Mouse (Mus musculus): ENCODE measurements around the gene Derl3.

Gene Derl3

DNA sequence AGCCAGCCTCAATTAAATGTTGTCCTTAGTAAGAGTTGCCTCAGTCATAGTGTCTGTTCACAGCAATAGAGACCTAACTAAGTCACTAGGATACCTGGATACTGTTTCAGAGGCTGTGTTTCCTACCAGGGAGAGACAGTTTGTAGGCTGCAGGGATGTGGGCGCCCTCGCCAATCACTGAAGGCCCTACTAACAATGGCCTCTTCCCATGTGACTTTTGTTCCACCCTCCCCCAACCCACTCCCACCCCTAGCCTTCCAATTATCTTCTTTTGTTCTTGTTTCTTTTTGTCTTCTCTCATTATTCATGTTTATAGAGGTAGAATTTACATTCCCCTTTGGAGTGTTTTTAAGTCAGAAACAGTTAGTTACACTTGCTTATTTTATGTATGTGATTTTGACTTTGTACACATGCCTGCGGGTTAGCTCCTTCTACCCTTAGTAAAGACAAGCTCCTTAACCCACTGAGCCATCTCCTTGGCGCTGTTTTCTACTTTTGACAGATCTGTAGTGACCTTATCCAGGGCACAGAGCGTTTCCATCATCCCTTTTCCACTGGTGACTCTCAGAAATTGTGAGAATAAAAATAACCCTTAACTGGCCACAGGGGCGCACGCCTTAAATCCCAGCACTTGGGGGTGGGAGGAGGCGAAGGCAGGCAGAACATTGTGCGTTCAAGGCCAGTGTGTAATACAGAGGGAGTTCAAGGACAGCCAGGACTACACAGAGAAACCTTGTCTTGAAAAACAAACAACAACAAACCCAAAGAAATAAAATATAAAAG lies 48.0 kb downstream of the Derl3 start:
- no peak for DNase-seq (ENCODE audit: low spot score in 2 of 2)

DNA sequence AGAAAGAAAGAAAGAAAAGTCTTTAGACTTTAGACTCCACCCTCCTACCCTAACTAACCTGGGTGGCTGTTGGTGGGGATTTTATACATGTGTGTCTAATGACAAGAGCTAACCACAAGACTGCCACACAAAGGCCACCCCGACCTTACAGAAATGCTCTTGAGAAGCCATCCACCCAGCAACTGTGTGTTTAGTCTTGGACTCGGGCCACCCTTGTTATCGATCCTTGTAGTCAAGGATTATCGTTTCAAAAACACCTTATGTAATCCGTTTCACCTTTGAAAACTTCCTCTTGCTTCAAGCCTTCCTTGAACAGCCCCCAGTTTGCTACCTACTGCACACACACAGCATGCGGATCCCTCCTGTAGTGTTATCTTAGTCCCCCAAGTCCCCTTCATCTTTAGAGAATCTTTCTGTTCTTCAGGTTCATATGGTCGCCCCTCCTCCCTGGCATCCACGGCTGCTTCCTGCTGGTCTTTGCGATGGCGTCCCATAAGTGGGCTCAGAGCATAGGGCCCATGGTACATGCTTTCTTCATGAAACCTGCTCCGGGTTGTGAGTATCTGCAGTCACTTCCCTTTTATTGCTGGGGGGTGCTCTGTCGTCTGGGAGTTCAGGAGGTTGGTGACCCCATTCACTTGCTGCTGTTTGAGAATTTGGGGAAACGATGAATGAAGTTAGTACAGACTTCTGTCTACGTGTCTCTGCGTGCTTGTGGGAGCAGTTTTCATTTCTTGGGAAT lies 49.7 kb downstream of the Derl3 start, which contains the start of gene Vpreb3:
Gene Vpreb3, plus strand, starts transcription at position 322 of the 742 bp plus-strand sequence.
- DNase-seq (ENCODE audit: low spot score in 2 of 2) = no peak

- DNase-seq (ENCODE audit: low spot score in 2 of 2) = no peak
Measured at GRCm38 (mm10) chr10:75944066-75944772, 51.0 kb downstream of the Derl3 start.

DNA sequence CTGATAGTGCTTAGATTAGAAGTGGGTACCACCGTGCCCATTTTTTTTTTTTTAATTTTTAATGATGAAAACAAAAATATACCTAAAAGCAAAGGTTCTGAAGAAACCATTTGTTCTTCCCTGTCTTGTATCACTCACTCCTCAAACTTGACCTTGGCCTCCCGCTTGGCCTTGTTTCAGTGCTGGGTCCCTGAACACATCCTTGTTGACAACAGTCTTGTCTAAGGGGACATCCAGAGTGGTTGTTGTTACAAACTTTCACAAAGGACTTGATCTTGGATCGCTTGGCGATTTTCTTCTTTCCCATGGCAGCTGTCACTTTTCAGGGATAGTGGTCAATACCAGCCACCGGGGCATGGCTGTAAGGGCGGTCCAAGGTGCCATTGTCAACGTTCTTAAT lies 52.0 kb downstream of the Derl3 start:
- DNase-seq (ENCODE audit: low spot score in 2 of 2) = no peak
